Mouse (Mus musculus) forebrain, embryonic 11.5 days (tissue): ENCODE measurements around the gene Mpp2. TPM values are rescaled to one million over a fixed set of nuclear protein-coding genes. Genes with fewer than 3 reads are reported as not detected.

Experiments used
- ATAC-seq: fragments of 200-750 bp; cut with Nextera tagmentation; replicated peaks from 2 replicates; pipeline ENCODE4 v1.8.0; 2017; ENCODE audit warnings: moderate TSS enrichment; ENCODE audit not compliant: low FRiP score
- DNase-seq: peaks from one replicate; pipeline ENCODE4 v3.0.0-alpha.2; 2017; ENCODE audit warnings: low spot score
- H3K27ac ChIP-seq: fragments of 300-500 bp; sonication (generic); 2 replicates; pipeline ENCODE4 v1.5.1; 2014; ENCODE audit warnings: low read depth, low read length
- H3K27me3 ChIP-seq: fragments of 300-500 bp; sonication (generic); 2 replicates; pipeline ENCODE4 v1.6.1; 2014; ENCODE audit warnings: mild to moderate bottlenecking, low read length, mixed read lengths; ENCODE audit not compliant: control insufficient read depth, insufficient read depth
- H3K36me3 ChIP-seq: fragments of 300-500 bp; sonication (generic); 2 replicates; pipeline ENCODE4 v1.6.1; 2014; ENCODE audit warnings: mild to moderate bottlenecking, low read length, moderate library complexity, mixed read lengths; ENCODE audit not compliant: control insufficient read depth, insufficient read depth
- H3K4me1 ChIP-seq: fragments of 300-500 bp; sonication (generic); replicated peaks from 2 replicates; pipeline ENCODE4 v1.6.1; 2014; ENCODE audit warnings: low read length, mixed read lengths; ENCODE audit not compliant: control insufficient read depth, insufficient read depth
- H3K4me2 ChIP-seq: fragments of 300-500 bp; sonication (generic); 2 replicates; pipeline ENCODE4 v1.6.1; 2014; ENCODE audit warnings: low read depth, mild to moderate bottlenecking, low read length, moderate library complexity, mixed read lengths; ENCODE audit not compliant: severe bottlenecking
- H3K4me3 ChIP-seq: fragments of 300-500 bp; sonication (generic); 2 replicates; pipeline ENCODE4 v1.5.1; 2014; ENCODE audit warnings: low read depth, low read length
- H3K9ac ChIP-seq: fragments of 300-500 bp; sonication (generic); 2 replicates; pipeline ENCODE4 v1.6.1; 2014; ENCODE audit warnings: low read length
- H3K9me3 ChIP-seq: fragments of 300-500 bp; sonication (generic); 2 replicates; pipeline ENCODE4 v1.6.1; 2016; ENCODE audit warnings: low read length, mixed read lengths; ENCODE audit not compliant: control insufficient read depth
- WGBS: fragments of 180-500 bp; shearing (Covaris S2); extraction: QIAGEN DNeasy Blood & Tissue Kit; methylation state at CpG from one replicate; pipeline ENCODE4 v1.1.7; 2014; 5-methylcytosine and 5-hydroxymethylcytosine counted together
- polyA plus RNA-seq: library from polyadenylated mRNA; unstranded; fragments of >200 nt; fragmentation: Nextera tagmentation; extraction: Ambion mirVana; gene quantifications from 2 replicates; pipeline ENCODE4 v1.2.1, GENCODE M21; 2014

Mpp2 gene
- polyA plus RNA-seq, 1 experiment from 2014 or later = 19.6 TPM

GRCm38 (mm10) chr11:102061941-102062473 is 26.3 kb downstream of the Mpp2 start:
- Histone ChIP-seq H3K4me1 (peaks cover 2% of the 10 kb centered on the region; the same call in 1 of the 2 replicates), H3K36me3 (no peaks in the 10 kb centered on the region; the same call in 1 of the 2 replicates), H3K27ac (no peak overlapping the region), H3K4me3 (no peak overlapping the region), H3K9ac (no peak overlapping the region), H3K4me2 (peak overlapping the region; percentile 78; the same call in 1 of the 2 replicates), H3K27me3 (no peaks in the 10 kb centered on the region), H3K9me3 (no peaks in the 10 kb centered on the region)
- WGBS = 21% methylated on average over 16 of the region's 16 CpGs
- DNase-seq (no peak), ATAC-seq (no peak)

GRCm38 (mm10) chr11:102061236-102061940 is 26.9 kb downstream of the Mpp2 start:
- H3K36me3 ChIP-seq = no peaks in the 10 kb centered on the region; the same call in 1 of the 2 replicates
- H3K4me3 ChIP-seq = peak overlapping the region; percentile 25
- no peaks in the 10 kb centered on the region for H3K27me3 ChIP-seq
- no peaks in the 10 kb centered on the region for H3K9me3 ChIP-seq
- H3K4me1 ChIP-seq = peaks cover 2% of the 10 kb centered on the region; the same call in 1 of the 2 replicates
- 3% methylated on average over 23 of the region's 23 CpGs for WGBS
- H3K9ac ChIP-seq = peak overlapping the region; percentile 43
- DNase-seq (peak; percentile 87), ATAC-seq (peak; percentile 61; the same call in 1 of the 2 replicates)
- no peak overlapping the region for H3K27ac ChIP-seq
- H3K4me2 ChIP-seq = peak overlapping the region; percentile 78

DNA sequence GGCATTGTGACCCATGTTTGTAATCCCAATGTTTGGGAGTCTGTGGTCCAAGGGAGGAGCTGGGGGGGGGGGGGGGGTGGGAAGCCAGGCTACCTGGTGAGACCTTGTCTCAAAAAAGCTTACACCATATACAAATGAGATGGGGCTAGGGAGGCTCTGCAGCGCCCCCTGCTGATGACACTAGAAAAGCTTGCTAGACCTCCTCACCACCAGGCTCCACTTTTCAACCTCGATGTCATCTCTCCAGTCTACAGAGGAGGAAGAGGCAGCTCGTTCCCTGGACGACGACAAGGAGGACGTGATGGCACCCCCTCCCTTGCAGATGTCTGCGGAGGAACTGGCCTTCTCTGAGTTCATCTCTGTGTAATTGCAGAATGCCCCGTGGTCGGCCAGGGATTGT is 34.5 kb downstream of the Mpp2 start:
- H3K36me3 ChIP-seq = no peaks in the 10 kb centered on the region
- H3K4me2 ChIP-seq = no peak overlapping the region
- no peak overlapping the region for H3K9ac ChIP-seq
- DNase-seq (peak; percentile 80), ATAC-seq (no peak)
- no peaks in the 10 kb centered on the region for H3K27me3 ChIP-seq
- 32% methylated on average over 9 of the region's 9 CpGs for WGBS
- no peak overlapping the region for H3K4me3 ChIP-seq
- H3K27ac ChIP-seq = no peak overlapping the region
- H3K9me3 ChIP-seq = no peaks in the 10 kb centered on the region
- H3K4me1 ChIP-seq = no peaks in the 10 kb centered on the region

- Histone ChIP-seq H3K9me3 (no peaks in the 10 kb centered on the region), H3K36me3 (no peaks in the 10 kb centered on the region), H3K27ac (no peak overlapping the region), H3K4me1 (no peaks in the 10 kb centered on the region), H3K9ac (no peak overlapping the region), H3K27me3 (no peaks in the 10 kb centered on the region), H3K4me2 (no peak overlapping the region), H3K4me3 (no peak overlapping the region)
- ATAC-seq (no peak), DNase-seq (no peak)
- 91% methylated on average over 7 of the region's 7 CpGs for WGBS
Observed at GRCm38 (mm10) chr11:102053183-102053582, 35.1 kb downstream of the Mpp2 start.

DNA sequence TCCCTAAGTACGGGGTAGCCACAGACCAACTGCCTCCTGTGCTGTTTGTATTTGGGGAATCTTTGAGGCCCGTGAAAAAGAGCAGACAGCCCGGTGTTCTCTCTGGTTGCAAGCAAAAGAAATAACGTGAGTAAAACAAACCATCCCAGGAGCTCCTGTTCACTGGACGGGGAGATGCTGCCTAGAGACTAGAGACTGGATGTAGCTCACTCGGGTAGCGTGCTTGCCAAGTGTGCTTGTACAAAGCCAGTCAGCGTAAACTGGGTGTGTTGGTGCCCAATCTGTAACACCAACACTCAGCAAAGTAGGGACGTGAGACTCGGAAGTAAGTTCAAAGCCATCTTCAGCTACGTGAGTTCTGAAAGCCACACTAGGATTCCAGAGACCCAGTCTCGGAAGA is 35.6 kb downstream of the Mpp2 start:
- no peak overlapping the region for H3K4me2 ChIP-seq
- no peak for DNase-seq
- no peaks in the 10 kb centered on the region for H3K4me1 ChIP-seq
- no peak overlapping the region for H3K4me3 ChIP-seq
- no peak for ATAC-seq
- no peaks in the 10 kb centered on the region for H3K27me3 ChIP-seq
- no peaks in the 10 kb centered on the region for H3K9me3 ChIP-seq
- 85% methylated on average over 12 of the region's 12 CpGs for WGBS
- H3K36me3 ChIP-seq = no peaks in the 10 kb centered on the region
- H3K27ac ChIP-seq = no peak overlapping the region
- no peak overlapping the region for H3K9ac ChIP-seq

DNA sequence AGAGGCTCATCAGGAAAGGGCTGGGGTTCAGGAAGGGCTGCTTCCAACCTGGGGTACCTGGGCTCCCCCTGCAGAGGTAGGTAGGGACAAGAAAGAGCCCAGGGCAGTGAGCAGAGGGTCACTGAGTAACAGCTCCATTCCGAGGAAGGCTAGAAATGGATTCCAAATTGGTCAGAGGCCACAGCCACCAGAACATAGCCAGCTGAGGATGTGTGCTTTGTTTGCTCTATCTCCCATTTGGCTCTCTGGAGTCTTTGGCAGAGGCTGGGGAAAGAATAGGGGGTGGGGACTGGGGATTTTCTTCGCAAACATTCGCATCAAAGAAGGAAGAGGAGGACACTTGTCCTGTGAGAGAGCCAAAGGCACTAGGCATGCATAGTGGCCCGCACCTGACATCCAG is 36.4 kb downstream of the Mpp2 start:
- H3K27ac ChIP-seq = no peak overlapping the region

DNA sequence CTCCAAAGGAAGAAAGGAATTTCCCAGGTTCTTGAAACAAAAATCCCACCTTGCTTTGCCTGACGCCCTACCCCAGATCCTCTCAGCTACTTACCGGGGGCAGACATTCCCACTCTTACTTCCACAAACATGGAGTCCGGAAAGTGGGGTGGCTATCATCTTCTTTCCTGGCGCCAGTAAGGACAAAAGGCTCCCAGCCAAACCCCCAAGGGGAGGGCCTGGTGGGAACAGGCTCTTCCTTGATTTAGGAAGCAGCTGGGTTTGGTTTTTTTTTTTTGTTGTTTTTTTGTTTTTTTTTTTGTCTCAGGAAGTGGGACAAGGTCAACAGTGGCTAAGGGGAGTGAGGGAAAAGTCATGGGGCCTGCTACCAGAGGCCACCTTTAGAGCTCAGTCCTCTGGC is 36.8 kb downstream of the Mpp2 start:
- Histone ChIP-seq H3K27ac (no peak overlapping the region), H3K9ac (no peak overlapping the region), H3K9me3 (no peaks in the 10 kb centered on the region), H3K36me3 (no peaks in the 10 kb centered on the region), H3K27me3 (no peaks in the 10 kb centered on the region), H3K4me3 (no peak overlapping the region), H3K4me2 (no peak overlapping the region), H3K4me1 (no peaks in the 10 kb centered on the region)
- DNase-seq (no peak), ATAC-seq (no peak)
- 74% methylated on average over 4 of the region's 4 CpGs for WGBS

More for the DNA sequence above, 36.4 kb downstream of the Mpp2 start:
- no peak for DNase-seq
- WGBS = 44% methylated on average over 4 of the region's 4 CpGs
- Histone ChIP-seq H3K27me3 (no peaks in the 10 kb centered on the region), H3K9me3 (no peaks in the 10 kb centered on the region), H3K4me1 (no peaks in the 10 kb centered on the region), H3K4me3 (no peak overlapping the region), H3K4me2 (no peak overlapping the region), H3K9ac (no peak overlapping the region), H3K36me3 (no peaks in the 10 kb centered on the region)
- ATAC-seq = no peak

DNA sequence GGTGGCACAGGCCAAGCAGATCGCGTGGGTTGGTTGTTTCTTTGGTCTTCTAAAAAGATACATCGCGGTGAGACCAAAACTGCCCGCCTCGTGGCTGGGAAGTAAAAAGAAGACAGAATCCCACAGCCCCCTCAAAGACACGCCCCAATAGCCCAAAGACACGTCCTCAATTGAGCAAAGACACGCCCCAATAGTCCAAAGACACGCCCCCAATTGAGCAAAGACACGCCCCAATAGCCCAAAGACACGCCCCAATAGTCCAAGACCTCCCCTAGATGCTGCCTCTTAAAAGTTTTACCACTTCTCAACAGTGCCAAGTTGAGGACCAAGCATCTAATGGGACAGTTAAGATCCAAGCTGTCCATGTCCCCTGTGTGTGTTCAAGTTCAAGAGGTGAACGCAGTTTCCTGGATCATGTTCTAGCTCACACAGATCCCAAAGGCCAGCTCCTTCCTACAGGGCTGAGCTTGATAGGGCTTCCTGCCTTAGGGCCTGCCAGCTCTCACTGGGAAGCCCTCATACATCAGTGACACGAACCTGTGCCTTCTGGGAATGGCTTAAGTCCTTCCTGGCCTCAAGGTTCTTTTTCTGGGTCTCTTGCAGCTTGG is 38.3 kb downstream of the Mpp2 start:
- no peak overlapping the region for H3K27ac ChIP-seq
- no peak overlapping the region for H3K4me3 ChIP-seq
- 61% methylated on average over 14 of the region's 14 CpGs for WGBS
- DNase-seq (no peak), ATAC-seq (no peak)
- H3K36me3 ChIP-seq = no peaks in the 10 kb centered on the region
- no peak overlapping the region for H3K4me2 ChIP-seq
- no peak overlapping the region for H3K9ac ChIP-seq
- H3K27me3 ChIP-seq = no peaks in the 10 kb centered on the region
- H3K4me1 ChIP-seq = no peaks in the 10 kb centered on the region
- peaks cover 7% of the 10 kb centered on the region for H3K9me3 ChIP-seq
